Mouse (Mus musculus) left cerebral cortex, postnatal 14 days (tissue): ENCODE measurements around the gene Gm20388. TPM values are rescaled to one million over a fixed set of nuclear protein-coding genes. Genes with fewer than 3 reads are reported as not detected.
A peak's percentile ranks its signal among the peaks of the same experiment; 100 is the strongest.
"Not testable (repeated sequence)": the region's sequence is repeated elsewhere in the genome, so short reads cannot be mapped to it uniquely, and the experiment has no call there.

Experiments
- DNase-seq, 2 experiments: peaks; one replicate each; pipeline ENCODE4 v3.0.0; 2021 to 2022; ENCODE audit warnings: low spot score in 2 of 2, mixed read lengths in 1 of 2
- intact Hi-C: fragments of 180-260 bp; cut with DNase I; formaldehyde crosslinking; loops from one replicate; pipeline ENCODE4 v1.15.1; 2025
- total RNA-seq, 2 experiments: library from RNA; stranded (reverse); gene quantifications; 2 replicates each; pipeline ENCODE4 v1.2.3; 2021

Gm20388 gene
- total RNA-seq, 2 experiments from 2014 or later, result 2.8 to 7.3 TPM

- peak; percentile 45 to 56 for DNase-seq
- intact Hi-C loops, result no loop called here
Measured at GRCm38 (mm10) chr8:120697154-120697978, 786.7 kb downstream of the Gm20388 start.

- intact Hi-C loops, result no loop called here
- no peak for DNase-seq
Measured at GRCm38 (mm10) chr8:120697979-120698272, 787.3 kb downstream of the Gm20388 start.

- intact Hi-C loops, result no loop called here
- DNase-seq, result no peak
Measured at GRCm38 (mm10) chr8:120698426-120698825, 787.8 kb downstream of the Gm20388 start.

DNA sequence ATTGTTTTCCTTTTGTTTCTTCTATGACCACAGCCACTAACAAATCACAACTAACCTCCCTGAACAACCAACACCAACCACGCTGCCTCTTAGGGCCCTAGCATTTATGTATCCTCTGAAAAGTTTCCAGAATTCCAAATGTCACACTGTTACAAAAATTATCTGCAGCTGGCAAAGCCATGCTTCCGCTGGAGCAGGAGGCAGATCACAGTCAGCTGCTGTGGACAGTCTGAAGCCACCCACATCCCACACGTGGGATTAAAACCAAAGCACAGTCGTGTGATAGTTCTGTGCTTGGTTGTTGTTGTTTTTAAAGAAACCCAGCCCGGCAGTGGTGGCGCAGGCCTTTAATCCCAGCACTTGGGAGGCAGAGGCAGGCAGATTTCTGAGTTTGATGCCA, 788.4 kb downstream of the Gm20388 start:
- DNase-seq, result no peak
- intact Hi-C loops, result no loop called here

DNA sequence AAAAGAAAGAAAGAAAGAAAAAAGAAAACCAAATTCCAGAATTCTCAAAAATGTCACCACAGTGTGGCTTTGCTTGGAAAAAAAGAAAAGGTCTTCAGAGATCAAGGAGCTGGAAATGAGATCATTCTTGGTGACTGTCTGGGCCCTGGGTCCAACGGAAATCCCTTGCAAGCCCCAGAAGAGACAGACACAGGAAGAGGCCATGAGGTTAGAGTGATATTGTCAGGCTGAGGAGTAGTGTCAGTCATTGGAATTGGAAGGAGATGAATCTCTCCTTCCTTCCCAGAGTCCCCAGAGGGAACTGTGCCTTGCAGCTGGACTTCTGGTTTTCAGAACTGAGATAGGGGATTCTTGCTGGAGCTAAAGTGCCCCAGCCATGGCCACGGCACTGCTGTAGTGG, 788.9 kb downstream of the Gm20388 start:
- intact Hi-C loops, result no loop called here
- no peak for DNase-seq

DNA sequence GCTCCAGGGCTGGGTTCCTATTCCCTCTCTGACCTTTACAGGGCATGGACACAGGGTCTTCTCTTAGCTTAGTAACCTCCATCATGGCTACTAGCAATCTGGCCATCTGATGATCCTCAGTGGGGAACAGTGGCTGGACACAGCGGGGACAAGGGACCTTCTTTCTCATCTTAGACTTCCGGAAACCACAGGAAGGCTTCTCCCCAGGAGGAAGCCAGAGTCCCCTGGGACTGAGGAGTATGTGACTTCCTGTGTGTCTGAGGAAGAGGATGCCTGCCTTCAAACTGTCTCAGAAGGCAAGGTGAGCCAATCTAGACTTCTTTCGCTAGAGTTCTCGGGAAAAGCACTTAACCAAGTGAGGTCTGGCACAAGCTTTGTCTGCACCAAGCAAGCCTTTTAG, 789.4 kb downstream of the Gm20388 start:
- no peak for DNase-seq
- intact Hi-C loops, result no loop called here

GRCm38 (mm10) chr8:120701758-120702465, 791.3 kb downstream of the Gm20388 start:
- no peak for DNase-seq

GRCm38 (mm10) chr8:120704203-120704602, 793.6 kb downstream of the Gm20388 start:
- no peak for DNase-seq
- intact Hi-C loops, result no loop called here

More at GRCm38 (mm10) chr8:120701758-120702465, 791.3 kb downstream of the Gm20388 start:
- intact Hi-C loops, result no loop called here

- intact Hi-C loops, result no loop called here
- no peak for DNase-seq
Measured at GRCm38 (mm10) chr8:120705163-120705562, 794.5 kb downstream of the Gm20388 start.

GRCm38 (mm10) chr8:120706193-120706592, 795.6 kb downstream of the Gm20388 start:
- DNase-seq, result no peak
- intact Hi-C loops, result no loop called here

GRCm38 (mm10) chr8:120709176-120709575, 798.5 kb downstream of the Gm20388 start:
- no peak for DNase-seq
- intact Hi-C loops, result no loop called here

GRCm38 (mm10) chr8:120715200-120715599, 804.6 kb downstream of the Gm20388 start:
- DNase-seq, result no peak
- intact Hi-C loops, result no loop called here

DNA sequence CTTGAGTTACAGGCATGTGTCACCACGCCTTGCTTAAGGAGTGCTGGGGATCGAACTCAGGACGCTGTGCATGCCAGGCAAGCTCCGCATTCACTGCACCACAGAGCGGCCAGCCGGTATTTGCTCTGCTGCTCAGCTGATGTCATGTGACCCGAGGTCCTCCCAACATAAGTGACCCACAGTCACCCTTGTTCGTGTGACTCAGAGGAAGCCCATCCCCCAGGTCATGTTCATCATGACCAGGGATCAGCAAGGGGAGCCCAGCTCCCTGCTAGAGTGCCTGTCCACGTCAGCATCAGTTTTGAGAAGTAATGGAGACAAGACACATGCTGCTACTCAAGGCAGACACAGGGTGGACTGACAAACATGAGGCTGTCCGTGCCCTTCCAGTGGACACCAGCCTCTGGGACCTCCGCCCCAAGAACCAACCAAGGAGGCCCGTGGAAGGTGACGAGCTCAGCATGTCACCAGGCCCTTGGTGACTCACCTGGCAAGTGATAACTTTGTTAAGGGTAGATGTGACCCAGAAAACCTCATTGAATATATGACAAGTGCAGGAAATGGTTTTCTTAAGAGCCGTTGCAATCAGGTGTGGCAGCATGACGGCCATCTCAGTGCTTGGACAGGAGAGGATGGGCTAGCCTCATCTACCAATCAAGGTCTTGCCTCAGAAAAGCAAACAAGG, 805.5 kb downstream of the Gm20388 start:
- intact Hi-C loops, result no loop called here
- no peak for DNase-seq

- no peak for DNase-seq
- intact Hi-C loops, result no loop called here
Measured at GRCm38 (mm10) chr8:120719586-120720236, 809.1 kb downstream of the Gm20388 start.

DNA sequence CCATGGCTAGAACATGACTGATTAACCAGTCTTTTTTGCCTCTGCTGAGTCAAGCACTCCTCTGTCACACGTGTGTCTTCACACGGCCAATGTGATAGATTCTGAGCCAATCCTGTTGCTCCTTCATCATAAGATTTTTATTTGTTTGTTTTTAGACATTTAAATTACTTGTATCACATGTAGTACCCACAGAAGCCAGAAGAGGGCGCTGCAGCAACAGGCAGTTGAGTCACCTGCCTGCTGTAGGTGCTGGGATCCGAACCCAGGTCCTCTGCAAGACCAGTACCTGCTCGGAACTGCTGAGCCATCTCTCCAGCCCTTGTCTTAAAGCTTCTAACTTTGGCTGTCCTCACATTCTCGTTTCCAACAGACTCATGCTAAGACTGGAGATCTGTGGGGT, 812.4 kb downstream of the Gm20388 start:
- DNase-seq, result no peak
- intact Hi-C loops, result no loop called here

DNA sequence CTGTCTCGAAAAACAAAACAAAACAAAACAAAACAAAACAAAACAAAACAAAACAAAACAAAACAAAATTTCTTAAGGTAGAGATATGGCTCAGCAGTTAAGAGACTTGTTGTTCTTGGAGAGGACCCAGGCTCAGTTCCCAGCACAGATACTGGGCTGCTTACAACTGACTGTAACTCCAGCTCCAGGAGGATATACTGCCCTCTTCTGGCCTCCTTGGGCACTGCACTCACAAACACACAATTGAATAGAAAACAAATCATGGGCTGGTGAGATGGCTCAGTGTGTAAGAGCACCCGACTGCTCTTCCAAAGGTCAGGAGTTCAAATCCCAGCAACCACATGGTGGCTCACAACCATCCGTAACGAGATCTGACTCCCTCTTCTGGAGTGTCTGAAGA, 813.5 kb downstream of the Gm20388 start:
- DNase-seq, intact Hi-C loops: not testable (repeated sequence)

DNA sequence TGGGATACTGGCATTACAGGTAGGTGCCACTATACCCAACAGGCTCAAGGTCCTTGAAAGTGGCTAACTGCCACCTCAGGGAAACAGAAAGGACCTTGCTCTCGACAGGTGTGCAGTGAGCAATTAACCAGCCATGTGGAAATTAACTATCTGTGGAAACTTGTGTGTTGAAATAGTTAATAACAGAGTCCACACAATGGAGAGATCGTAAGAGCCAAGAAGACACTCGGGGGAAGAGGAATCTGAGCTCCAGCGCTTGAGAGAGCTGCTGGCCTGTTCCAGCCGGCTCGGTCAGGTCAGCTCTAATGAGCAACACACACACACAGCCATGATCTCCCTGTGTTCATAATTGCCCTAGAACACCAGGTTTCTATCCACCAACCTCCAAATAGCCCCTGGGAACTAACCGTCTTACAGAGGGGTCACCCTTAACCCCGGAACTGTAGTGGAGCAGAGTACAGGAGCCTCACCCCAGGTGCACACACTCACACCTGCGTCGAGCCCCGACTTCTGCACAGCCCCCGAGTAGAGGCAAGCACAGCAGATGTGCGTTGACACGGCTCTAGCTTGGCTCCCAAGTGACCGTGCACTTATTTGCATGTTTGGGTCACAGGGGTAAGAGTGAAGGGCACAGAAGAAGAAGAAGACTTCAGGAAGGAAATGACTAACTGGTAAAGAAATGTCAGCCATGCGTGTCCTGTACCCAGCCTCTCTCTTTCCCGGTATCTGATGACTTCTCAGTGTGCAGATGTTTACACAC, 814.4 kb downstream of the Gm20388 start:
- intact Hi-C loops, result no loop called here
- no peak for DNase-seq

DNA sequence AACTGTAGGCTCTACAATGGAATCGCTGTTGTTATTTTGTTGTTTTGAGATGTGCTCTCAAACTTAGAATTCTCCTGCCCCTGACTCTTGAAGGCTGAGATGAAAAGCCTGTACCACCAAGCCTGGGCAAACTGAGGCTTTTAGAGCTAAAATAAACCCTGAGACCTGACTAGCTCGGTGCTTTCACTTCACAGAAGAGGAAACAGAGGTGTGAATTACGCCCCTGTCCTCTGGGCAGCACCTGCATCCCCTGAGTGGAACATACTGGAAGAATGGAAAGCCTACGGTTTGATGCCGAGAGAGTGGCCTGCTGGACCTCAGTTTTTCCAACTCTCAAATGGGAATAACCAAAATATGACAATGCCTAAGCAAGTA, 814.9 kb downstream of the Gm20388 start:
- DNase-seq, result no peak
- intact Hi-C loops, result no loop called here

GRCm38 (mm10) chr8:120726051-120726450, 815.4 kb downstream of the Gm20388 start:
- intact Hi-C loops, result no loop called here
- no peak for DNase-seq
